Mouse (Mus musculus): ENCODE results near the gene Wfdc15a. TPM values are rescaled to one million over a fixed set of nuclear protein-coding genes. Genes with fewer than 3 reads are reported as not detected.
"Not testable (repeated sequence)": the region's sequence is repeated elsewhere in the genome, so short reads cannot be mapped to it uniquely, and the experiment has no call there.

The Wfdc15a gene
- not detected in 2 replicates for polyA plus RNA-seq (2015; fragmentation: Nextera tagmentation; extraction: Ambion mirVana)

- Histone ChIP-seq H3K27ac (replicated peaks) (no peak within 1 kb of the TSS), H3K36me3 (no peaks in the 10 kb centered on the region), H3K4me3 (no peak within 1 kb of the TSS), H3K27me3 (no peaks in the 10 kb centered on the region), H3K9me3 (no peaks in the 10 kb centered on the region), H3K9ac (replicated peaks) (no peak within 1 kb of the TSS), H3K4me1 (no peaks in the 10 kb centered on the region), H3K4me2 (replicated peaks) (no peak within 1 kb of the TSS)
- ATAC-seq (replicated peaks) = no peak
- 86% methylated on average over 20 of the region's 20 CpGs for WGBS
These were observed at the start of gene Wfdc15a for GRCm38 (mm10) chr2:164199626-164200327. Gene Wfdc15a (minus strand): TSS chr2:164200130.

- Histone ChIP-seq H3K27ac (replicated peaks) (no peak within 1 kb of the TSS), H3K36me3 (no peaks in the 10 kb centered on the region), H3K4me3 (no peak within 1 kb of the TSS), H3K4me2 (replicated peaks) (no peak within 1 kb of the TSS), H3K27me3 (no peaks in the 10 kb centered on the region), H3K4me1 (no peaks in the 10 kb centered on the region), H3K9ac (replicated peaks) (no peak within 1 kb of the TSS), H3K9me3 (no peaks in the 10 kb centered on the region)
- WGBS = 89% methylated on average over 3 of the region's 3 CpGs
- no peak for ATAC-seq (replicated peaks)
These were observed 38.4 kb upstream of the Wfdc15a start, which contains the start of gene Svs2 for GRCm38 (mm10) chr2:164238366-164238765. Gene Svs2 (minus strand): TSS chr2:164238466.

GRCm38 (mm10) chr2:164232671-164233070 is 32.7 kb upstream of the Wfdc15a start:
- H3K27ac ChIP-seq (replicated peaks) = no peak overlapping the region
- no peaks in the 10 kb centered on the region for H3K9me3 ChIP-seq
- no peak overlapping the region for H3K4me3 ChIP-seq
- H3K27me3 ChIP-seq = no peaks in the 10 kb centered on the region
- H3K36me3 ChIP-seq = no peaks in the 10 kb centered on the region
- no peaks in the 10 kb centered on the region for H3K4me1 ChIP-seq
- H3K9ac ChIP-seq (replicated peaks) = no peak overlapping the region
- ATAC-seq (replicated peaks) = no peak
- WGBS = 92% methylated on average over 8 of the region's 8 CpGs
- H3K4me2 ChIP-seq (replicated peaks) = no peak overlapping the region

GRCm38 (mm10) chr2:164228361-164229070 is 28.6 kb upstream of the Wfdc15a start:
- 88% methylated on average over 8 of the region's 8 CpGs for WGBS
- no peak for ATAC-seq (replicated peaks)

GRCm38 (mm10) chr2:164221522-164221921 is 21.6 kb upstream of the Wfdc15a start, which contains the start of gene Wfdc15b:
Gene Wfdc15b (minus strand): TSS chr2:164221660.
- Histone ChIP-seq H3K4me3 (no peak within 1 kb of the TSS), H3K4me2 (replicated peaks) (no peak within 1 kb of the TSS), H3K4me1 (no peaks in the 10 kb centered on the region), H3K36me3 (no peaks in the 10 kb centered on the region), H3K9me3 (no peaks in the 10 kb centered on the region), H3K27me3 (no peaks in the 10 kb centered on the region), H3K27ac (replicated peaks) (no peak within 1 kb of the TSS), H3K9ac (replicated peaks) (no peak within 1 kb of the TSS)
- no peak for ATAC-seq (replicated peaks)
- 86% methylated on average over 11 of the region's 11 CpGs for WGBS

More at GRCm38 (mm10) chr2:164228361-164229070, 28.6 kb upstream of the Wfdc15a start:
- no peaks in the 10 kb centered on the region for H3K36me3 ChIP-seq
- no peaks in the 10 kb centered on the region for H3K4me1 ChIP-seq
- no peak overlapping the region for H3K27ac ChIP-seq (replicated peaks)
- H3K4me2 ChIP-seq (replicated peaks) = no peak overlapping the region
- no peak overlapping the region for H3K9ac ChIP-seq (replicated peaks)
- no peaks in the 10 kb centered on the region for H3K9me3 ChIP-seq
- H3K27me3 ChIP-seq = no peaks in the 10 kb centered on the region
- no peak overlapping the region for H3K4me3 ChIP-seq

GRCm38 (mm10) chr2:164219295-164219694 is 19.4 kb upstream of the Wfdc15a start:
- no peak for ATAC-seq (replicated peaks)
- no peaks in the 10 kb centered on the region for H3K36me3 ChIP-seq
- H3K4me1 ChIP-seq = no peaks in the 10 kb centered on the region
- no peak overlapping the region for H3K27ac ChIP-seq (replicated peaks)
- no peak overlapping the region for H3K4me2 ChIP-seq (replicated peaks)
- H3K27me3 ChIP-seq = no peaks in the 10 kb centered on the region
- no peak overlapping the region for H3K4me3 ChIP-seq
- H3K9ac ChIP-seq (replicated peaks) = no peak overlapping the region
- H3K9me3 ChIP-seq = no peaks in the 10 kb centered on the region
- 89% methylated on average over 9 of the region's 9 CpGs for WGBS

GRCm38 (mm10) chr2:164212711-164213110 is 12.8 kb upstream of the Wfdc15a start:
- Histone ChIP-seq H3K4me2 (replicated peaks) (no peak overlapping the region), H3K9me3 (no peaks in the 10 kb centered on the region), H3K9ac (replicated peaks) (no peak overlapping the region), H3K27me3 (no peaks in the 10 kb centered on the region), H3K4me1 (no peaks in the 10 kb centered on the region), H3K4me3 (no peak overlapping the region), H3K27ac (replicated peaks) (no peak overlapping the region), H3K36me3 (no peaks in the 10 kb centered on the region)
- no peak for ATAC-seq (replicated peaks)
- 85% methylated on average over 5 of the region's 5 CpGs for WGBS

GRCm38 (mm10) chr2:164210892-164211291 is 11.0 kb upstream of the Wfdc15a start:
- H3K4me1 ChIP-seq = no peaks in the 10 kb centered on the region
- no peaks in the 10 kb centered on the region for H3K36me3 ChIP-seq
- no peak overlapping the region for H3K4me3 ChIP-seq
- H3K9ac ChIP-seq (replicated peaks) = no peak overlapping the region
- WGBS = 87% methylated on average over 4 of the region's 4 CpGs
- no peak overlapping the region for H3K4me2 ChIP-seq (replicated peaks)
- H3K27ac ChIP-seq (replicated peaks) = no peak overlapping the region
- H3K9me3 ChIP-seq = no peaks in the 10 kb centered on the region
- ATAC-seq (replicated peaks) = no peak
- no peaks in the 10 kb centered on the region for H3K27me3 ChIP-seq

- H3K4me3 ChIP-seq = no peak overlapping the region
- 76% methylated on average over 4 of the region's 4 CpGs for WGBS
- H3K4me2 ChIP-seq (replicated peaks) = no peak overlapping the region
- no peaks in the 10 kb centered on the region for H3K4me1 ChIP-seq
- no peaks in the 10 kb centered on the region for H3K36me3 ChIP-seq
- no peak for ATAC-seq (replicated peaks)
- H3K27me3 ChIP-seq = no peaks in the 10 kb centered on the region
- no peak overlapping the region for H3K9ac ChIP-seq (replicated peaks)
- H3K9me3 ChIP-seq = no peaks in the 10 kb centered on the region
- H3K27ac ChIP-seq (replicated peaks) = no peak overlapping the region
These were observed 6.7 kb upstream of the Wfdc15a start for GRCm38 (mm10) chr2:164206676-164207075.

- H3K4me1 ChIP-seq; H3K4me3 ChIP-seq; ATAC-seq (replicated peaks); H3K27ac ChIP-seq (replicated peaks); H3K36me3 ChIP-seq; H3K4me2 ChIP-seq (replicated peaks); H3K9me3 ChIP-seq; H3K27me3 ChIP-seq; H3K9ac ChIP-seq (replicated peaks): not testable (repeated sequence)
- WGBS = 88% methylated on average over 10 of the region's 10 CpGs
These were observed 6.1 kb upstream of the Wfdc15a start for GRCm38 (mm10) chr2:164206011-164206410.

GRCm38 (mm10) chr2:164196700-164196990 is 3.3 kb downstream of the Wfdc15a start:
- no peaks in the 10 kb centered on the region for H3K36me3 ChIP-seq
- H3K27ac ChIP-seq (replicated peaks) = no peak overlapping the region
- no peak overlapping the region for H3K4me3 ChIP-seq
- 82% methylated on average over 5 of the region's 5 CpGs for whole genome bisulfite sequencing
- no peaks in the 10 kb centered on the region for H3K4me1 ChIP-seq
- H3K9me3 ChIP-seq = no peaks in the 10 kb centered on the region
- H3K4me2 ChIP-seq (replicated peaks) = no peak overlapping the region
- no peak overlapping the region for H3K9ac ChIP-seq (replicated peaks)
- no peak for ATAC-seq (replicated peaks)
- no peaks in the 10 kb centered on the region for H3K27me3 ChIP-seq

GRCm38 (mm10) chr2:164195971-164196699 is 3.8 kb downstream of the Wfdc15a start:
- no peak for ATAC-seq (replicated peaks)
- WGBS = 91% methylated on average over 5 of the region's 5 CpGs
- no peak overlapping the region for H3K27ac ChIP-seq (replicated peaks)
- H3K9ac ChIP-seq (replicated peaks) = no peak overlapping the region
- H3K27me3 ChIP-seq = no peaks in the 10 kb centered on the region
- no peak overlapping the region for H3K4me2 ChIP-seq (replicated peaks)
- no peak overlapping the region for H3K4me3 ChIP-seq
- H3K4me1 ChIP-seq = no peaks in the 10 kb centered on the region
- no peaks in the 10 kb centered on the region for H3K36me3 ChIP-seq
- H3K9me3 ChIP-seq = no peaks in the 10 kb centered on the region
